Mouse (Mus musculus) kidney, adult 9 months (tissue): ENCODE results near the gene Gnmt.
"Not testable (repeated sequence)": the region's sequence is repeated elsewhere in the genome, so short reads cannot be mapped to it uniquely, and the experiment has no call there.

Experiments used
- DNase-seq: peaks from one replicate; pipeline ENCODE4 v3.0.0; 2022

Gene Gnmt

GRCm38 (mm10) chr17:46728904-46729318, at the start of gene Gnmt:
Gnmt (minus strand) TSS chr17:46729168.
- peak; percentile 94 for DNase-seq

GRCm38 (mm10) chr17:46776087-46776486, 47.1 kb upstream of the Gnmt start:
- DNase-seq, result no peak

GRCm38 (mm10) chr17:46775070-46775469, 46.1 kb upstream of the Gnmt start:
- DNase-seq, result no peak

GRCm38 (mm10) chr17:46774131-46774472, 45.1 kb upstream of the Gnmt start:
- DNase-seq, result no peak

- peak; percentile 42 for DNase-seq
Measured at GRCm38 (mm10) chr17:46773278-46774130, 44.5 kb upstream of the Gnmt start.

- DNase-seq, result peak; percentile 89
Measured at GRCm38 (mm10) chr17:46772404-46773277, 43.7 kb upstream of the Gnmt start, which contains the start of gene 2310039H08Rik. 2310039H08Rik (plus strand) TSS chr17:46772635.

- no peak for DNase-seq
Measured at GRCm38 (mm10) chr17:46772038-46772403, 43.1 kb upstream of the Gnmt start.

GRCm38 (mm10) chr17:46771616-46772015, 42.6 kb upstream of the Gnmt start:
- no peak for DNase-seq

- no peak for DNase-seq
Measured at GRCm38 (mm10) chr17:46771025-46771424, 42.1 kb upstream of the Gnmt start.

- no peak for DNase-seq
Measured at GRCm38 (mm10) chr17:46770546-46770945, 41.6 kb upstream of the Gnmt start.

- DNase-seq, result no peak
Measured at GRCm38 (mm10) chr17:46767868-46768267, 38.9 kb upstream of the Gnmt start.

- not testable (repeated sequence) for DNase-seq
Measured at GRCm38 (mm10) chr17:46764916-46765315, 35.9 kb upstream of the Gnmt start.

GRCm38 (mm10) chr17:46763544-46763943, 34.6 kb upstream of the Gnmt start, which contains the start of gene Ptcra:
Ptcra (minus strand) TSS chr17:46763712.
- no peak for DNase-seq

- DNase-seq, result no peak
Measured at GRCm38 (mm10) chr17:46758753-46759152, 29.8 kb upstream of the Gnmt start.

- peak; percentile 98 for DNase-seq
Measured at GRCm38 (mm10) chr17:46751794-46752556, 23.0 kb upstream of the Gnmt start, which contains the start of gene Cnpy3. Cnpy3 (minus strand) TSS chr17:46752214.

GRCm38 (mm10) chr17:46751056-46751793, 22.3 kb upstream of the Gnmt start:
- peak; percentile 71 for DNase-seq

- no peak for DNase-seq
Measured at GRCm38 (mm10) chr17:46750580-46750979, 21.6 kb upstream of the Gnmt start.

- no peak for DNase-seq
Measured at GRCm38 (mm10) chr17:46749282-46749681, 20.3 kb upstream of the Gnmt start.

- no peak for DNase-seq
Measured at GRCm38 (mm10) chr17:46747806-46748205, 18.8 kb upstream of the Gnmt start.

- no peak for DNase-seq
Measured at GRCm38 (mm10) chr17:46747234-46747633, 18.3 kb upstream of the Gnmt start.

- no peak for DNase-seq
Measured at GRCm38 (mm10) chr17:46745506-46745905, 16.5 kb upstream of the Gnmt start.

- DNase-seq, result no peak
Measured at GRCm38 (mm10) chr17:46742986-46743385, 14.0 kb upstream of the Gnmt start.
